Mouse (Mus musculus) retina, embryonic 14.5 days (tissue): ENCODE data around the gene Dop1b.

Source experiments
- DNase-seq: peaks from one replicate; pipeline ENCODE4 v3.0.0-alpha.2; 2015; ENCODE audit warnings: low spot score

Gene Dop1b

DNA sequence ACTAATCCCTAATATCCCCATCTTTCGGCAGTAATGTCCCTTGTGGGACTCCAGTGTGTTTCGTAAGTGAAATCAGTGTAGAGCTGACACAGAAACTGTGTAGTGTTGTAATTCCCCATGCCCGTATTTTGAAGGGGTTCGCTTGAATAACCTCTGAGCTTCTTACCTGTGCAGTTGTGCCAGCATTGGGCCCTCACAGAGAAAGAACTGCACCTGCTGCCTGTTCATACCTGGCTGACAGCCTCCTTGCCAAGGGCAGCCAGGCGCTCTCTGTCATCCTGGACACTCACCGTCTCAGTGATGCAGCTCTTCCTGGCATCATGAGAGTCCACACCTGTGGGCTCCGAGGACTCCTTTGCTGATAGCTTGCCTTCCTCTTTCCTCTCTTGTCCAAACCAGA, 1.3 kb downstream of the Dop1b start:
- DNase-seq: no peak

DNA sequence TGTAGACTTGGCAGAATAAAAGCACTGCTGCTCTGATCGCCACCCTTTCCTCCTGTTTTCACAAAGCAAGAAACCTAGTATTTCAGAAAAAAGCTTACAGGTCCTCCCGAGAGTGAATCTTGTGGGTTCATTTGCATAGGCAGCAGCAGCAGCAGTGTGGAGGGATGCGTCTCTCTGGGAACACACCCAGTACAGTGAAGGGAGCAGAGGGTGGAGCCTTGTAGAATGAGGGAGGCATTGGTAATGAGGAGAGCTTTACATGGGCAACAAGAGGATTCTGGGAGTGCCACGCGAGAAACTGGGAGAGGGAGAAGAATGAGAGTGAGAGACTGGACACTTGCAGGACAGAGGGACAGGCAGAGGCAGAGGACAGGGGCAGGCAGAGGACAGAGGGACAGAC, 2.7 kb downstream of the Dop1b start:
- DNase-seq: no peak

DNA sequence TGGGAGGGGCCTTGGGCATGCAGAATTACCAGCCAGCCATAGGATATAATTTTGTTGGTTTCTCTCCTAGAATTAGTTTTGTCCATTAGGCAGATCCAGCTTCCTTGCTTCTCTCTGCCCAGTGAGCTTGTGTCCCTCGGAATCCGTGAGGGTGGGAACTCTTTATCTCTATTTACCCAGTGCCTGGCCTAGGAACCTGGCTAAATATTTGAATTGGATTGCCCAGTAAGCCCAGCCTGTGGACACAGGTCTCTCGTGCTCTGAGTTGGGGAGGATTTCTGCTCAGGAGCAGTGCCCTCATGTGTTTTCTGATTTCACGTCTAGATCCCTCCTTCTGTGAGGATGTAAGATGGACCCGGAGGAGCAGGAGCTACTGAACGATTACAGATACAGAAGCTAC, 4.1 kb downstream of the Dop1b start:
- DNase-seq: no peak

DNA sequence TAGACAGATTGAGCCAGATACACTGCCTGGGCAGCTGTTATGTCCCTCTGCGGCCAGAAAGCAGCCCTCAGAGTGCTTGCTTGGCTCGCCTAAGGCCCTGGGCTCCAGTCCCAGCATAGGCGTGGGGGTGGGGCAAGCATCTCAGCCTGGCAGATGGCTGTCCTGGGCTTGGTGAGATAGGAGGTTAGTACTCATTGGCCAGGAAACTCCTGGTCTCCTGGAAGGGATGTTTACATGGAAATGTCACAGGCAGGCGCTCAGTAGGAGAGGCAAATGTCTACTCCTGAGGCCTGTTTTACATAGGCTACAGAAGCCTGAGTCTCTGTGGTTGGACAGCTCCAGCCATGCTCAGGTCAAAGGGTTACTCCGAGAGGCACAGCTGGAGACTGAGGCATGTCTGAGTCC, 5.6 kb downstream of the Dop1b start:
- peak; percentile 66 for DNase-seq

DNA sequence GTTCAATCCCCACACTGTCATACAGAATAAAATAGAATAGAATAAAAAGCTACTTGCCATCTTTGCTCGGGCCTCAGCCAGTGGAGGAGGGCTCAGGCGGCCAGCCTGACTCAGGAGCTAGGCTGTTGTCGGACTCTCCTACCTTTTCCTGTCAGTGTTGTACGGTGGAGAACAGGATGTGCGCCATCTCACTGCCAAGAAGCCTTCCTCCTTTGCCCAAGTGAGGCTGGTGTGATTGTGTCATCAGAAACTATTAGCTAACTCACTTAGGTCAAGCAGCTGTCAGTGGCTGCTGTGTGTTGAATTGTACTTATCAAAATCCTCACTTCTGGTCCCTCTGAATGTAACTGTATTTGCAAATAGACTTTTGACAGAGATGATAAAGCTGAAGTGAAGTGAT, 10.1 kb downstream of the Dop1b start:
- no peak for DNase-seq

DNA sequence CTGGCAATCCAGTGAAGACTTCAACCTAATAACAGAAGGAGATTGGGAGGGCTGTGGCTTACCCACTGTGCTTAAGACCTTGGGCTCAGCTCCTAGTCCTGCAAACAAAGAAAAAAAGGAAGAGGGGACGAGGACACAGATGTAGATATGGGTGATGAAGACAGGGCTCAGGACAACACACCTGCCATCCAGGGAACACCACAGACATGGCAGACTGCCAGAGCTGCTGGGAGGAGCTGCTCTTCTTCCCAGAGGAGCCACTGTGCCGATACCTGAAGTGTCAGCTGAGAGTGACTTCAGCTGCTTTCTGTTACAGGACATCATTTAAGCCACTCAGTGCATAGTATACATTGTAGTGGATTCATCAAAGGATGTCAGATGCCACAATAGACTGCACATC, 10.8 kb downstream of the Dop1b start:
- no peak for DNase-seq

DNA sequence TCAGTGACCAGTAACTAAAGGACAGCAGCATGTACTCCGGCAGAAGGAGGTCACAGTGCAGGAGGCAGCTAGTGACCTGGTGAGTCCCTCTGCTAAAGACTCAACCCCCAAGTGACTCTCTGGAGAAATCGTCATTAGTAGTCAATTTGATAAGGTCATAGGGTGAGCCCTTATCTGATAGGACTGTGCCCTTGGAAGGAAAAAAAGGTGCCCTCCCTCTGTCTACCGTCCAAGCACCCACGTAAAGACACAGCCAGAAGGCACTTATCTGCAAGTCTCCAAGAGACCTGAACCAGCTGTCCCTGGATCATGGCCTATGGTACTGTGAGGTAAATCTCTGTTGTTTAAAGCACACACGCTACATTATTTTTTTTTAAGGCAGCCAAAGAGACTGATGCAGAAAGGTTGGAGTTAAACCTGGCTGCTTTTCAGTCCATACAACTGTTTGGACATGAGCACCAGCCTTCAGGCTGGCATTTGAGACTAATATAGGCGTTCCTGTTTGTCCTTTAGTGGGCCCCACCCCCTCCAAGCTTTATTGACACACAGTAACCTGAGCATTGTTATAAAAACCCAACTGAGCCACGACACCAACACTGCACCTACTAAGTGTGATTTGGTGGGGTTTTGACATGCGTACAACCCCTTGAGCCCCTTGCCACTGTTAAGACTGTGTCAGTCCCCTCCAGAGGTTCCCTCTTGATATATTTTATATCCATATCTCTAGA, 13.9 kb downstream of the Dop1b start:
- DNase-seq: no peak

DNA sequence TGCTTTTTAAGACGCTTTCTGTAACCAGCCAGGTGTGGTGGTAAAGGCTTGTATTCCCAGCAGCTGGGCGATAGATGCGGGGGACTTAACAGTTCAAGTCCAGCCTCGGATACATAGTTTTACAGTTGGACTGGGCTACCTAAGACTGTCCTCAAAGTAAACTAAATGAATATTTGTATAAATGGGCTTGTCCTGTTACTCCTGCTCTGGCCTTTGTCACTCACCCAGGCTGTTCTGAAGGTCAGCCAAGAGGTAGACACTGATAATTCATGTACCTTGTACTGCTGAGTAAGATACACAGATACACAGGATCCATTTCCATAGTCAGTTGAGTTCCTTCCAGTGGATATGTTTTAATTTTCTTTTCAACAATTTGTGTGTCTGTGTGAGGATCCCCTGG, 14.5 kb downstream of the Dop1b start:
- no peak for DNase-seq

DNA sequence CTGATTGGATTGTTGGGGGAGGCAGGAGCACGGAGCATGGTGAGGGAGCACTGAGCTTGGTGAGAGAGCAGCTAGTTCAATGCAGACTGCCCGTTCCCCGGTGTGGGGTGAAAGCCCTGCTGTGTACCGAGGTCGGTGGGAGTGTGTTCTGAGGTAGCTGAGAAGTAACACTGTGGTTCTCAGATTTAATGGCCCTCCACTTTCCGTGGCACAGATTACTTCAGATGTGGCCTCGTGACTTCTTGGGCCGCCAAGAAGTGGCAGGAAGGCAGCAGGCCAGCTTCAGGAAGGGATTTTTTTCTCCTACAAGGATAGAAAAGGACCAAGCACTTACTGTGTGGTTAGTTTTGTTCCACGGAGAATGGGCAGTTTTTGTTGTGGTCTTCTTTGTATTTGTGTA, 17.0 kb downstream of the Dop1b start:
- no peak for DNase-seq

DNA sequence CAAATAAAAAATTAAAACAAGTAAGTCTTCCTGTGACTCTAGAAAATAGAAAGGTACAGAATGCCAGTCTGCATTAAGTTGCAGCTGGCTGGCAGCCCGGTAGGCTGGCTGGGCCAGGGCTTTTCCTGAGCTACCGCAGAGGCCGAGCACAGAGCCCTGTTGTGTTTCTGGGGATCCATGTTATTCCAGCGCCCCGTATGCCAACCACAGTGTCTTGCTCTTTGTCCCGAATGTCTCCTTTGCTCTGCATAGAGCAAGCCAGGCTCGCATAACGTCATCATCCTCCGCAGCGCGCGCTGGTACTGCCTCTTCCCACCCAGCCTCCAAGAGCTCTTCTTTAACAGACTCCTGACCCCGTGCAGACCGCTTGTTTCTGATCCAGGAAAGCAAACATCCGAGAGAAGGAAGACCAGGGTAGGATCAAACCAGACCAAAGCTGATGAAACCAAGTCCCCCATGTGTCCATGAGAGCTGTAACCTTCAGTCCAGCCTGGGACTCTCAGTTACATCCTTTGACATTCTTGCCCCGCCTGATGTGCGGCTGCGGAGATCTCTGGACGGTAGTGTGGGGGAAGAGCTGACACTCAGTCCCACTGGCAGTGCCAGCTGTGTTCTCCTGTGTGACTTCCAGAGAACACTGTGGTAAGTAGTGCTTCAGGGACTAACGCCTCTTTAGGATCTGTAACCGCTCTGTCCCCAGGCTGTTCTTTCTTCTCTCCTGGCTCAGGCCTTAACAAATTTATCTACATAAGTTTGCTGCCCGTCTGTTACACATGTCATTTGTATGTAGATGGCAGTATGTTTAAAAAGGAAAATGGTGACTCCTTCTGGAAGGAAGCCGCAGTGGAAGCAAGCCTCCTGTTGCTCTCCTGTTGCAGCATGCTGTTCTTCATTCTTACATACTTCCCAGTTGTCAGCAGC, 18.4 kb downstream of the Dop1b start:
- DNase-seq: no peak

DNA sequence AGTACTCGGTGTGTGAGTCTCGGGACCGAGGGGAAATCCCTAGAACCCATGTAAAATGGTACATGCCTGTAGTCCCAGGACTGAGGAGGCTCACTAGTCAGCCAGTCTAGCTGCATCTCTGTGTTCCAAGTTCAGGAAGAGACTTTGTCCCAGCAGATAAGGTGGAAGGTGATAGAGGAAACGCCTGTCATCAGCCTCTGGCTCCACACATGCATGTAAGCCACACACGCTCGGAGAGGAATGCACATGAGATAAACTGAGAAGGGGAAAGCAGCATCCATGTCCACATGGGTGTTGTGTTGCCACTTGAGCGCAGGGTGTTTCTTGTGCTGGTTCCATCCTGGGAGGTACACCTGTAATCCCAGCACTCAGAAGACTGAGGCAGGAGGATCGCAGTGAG, 19.6 kb downstream of the Dop1b start:
- no peak for DNase-seq

DNA sequence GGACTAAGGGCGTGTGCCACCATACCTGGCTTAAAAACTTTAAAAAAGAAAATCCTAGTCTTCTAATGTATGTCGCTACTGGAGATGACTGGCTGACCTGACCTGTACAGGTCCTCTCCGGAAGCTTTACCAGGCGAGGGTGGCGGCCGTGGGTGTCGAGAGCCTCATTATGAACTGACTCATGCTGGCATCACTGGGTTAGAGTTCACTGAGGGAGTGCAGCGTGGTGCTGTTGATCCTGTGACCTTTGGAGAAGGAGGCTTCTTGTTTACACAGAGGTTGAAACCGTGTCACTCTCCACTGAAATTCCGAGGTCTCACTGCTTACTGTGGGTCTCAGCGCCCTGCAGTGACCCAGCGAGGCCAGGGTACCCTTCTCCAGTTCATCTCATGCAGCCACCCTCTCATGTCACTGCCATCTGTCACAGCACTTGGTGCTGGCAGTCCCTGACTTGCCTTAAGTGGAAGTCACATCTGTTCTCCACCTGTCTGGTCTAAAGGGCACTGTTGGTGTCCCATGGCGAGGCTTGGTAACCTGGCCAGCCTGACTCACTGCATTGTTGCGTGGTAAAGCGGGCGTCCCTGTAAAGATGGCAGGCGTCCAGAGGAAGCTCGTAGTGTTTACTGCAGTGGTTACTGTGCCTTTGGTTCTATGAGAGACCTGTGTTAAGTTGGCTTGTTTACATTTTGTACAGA, 21.3 kb downstream of the Dop1b start:
- no peak for DNase-seq

DNA sequence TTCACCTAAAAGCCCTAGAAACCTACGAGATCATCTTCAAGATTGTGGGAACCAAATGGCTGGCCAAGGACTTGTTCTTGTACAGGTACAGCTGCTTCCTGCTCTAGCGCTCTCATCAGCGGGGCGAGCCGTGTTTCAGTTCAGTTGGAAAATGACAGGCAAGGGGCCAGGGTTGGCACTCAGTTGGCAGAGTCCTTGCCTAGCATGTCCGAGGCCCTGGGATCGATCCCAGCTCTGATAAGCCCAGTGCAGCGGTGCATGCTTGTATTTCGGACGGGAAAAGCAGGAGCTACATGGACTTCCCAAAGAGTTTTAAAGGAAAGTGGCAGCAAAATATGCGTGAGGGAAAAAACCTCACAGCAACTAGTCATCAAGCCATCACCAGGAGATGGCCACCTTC, 27.5 kb downstream of the Dop1b start:
- no peak for DNase-seq

DNA sequence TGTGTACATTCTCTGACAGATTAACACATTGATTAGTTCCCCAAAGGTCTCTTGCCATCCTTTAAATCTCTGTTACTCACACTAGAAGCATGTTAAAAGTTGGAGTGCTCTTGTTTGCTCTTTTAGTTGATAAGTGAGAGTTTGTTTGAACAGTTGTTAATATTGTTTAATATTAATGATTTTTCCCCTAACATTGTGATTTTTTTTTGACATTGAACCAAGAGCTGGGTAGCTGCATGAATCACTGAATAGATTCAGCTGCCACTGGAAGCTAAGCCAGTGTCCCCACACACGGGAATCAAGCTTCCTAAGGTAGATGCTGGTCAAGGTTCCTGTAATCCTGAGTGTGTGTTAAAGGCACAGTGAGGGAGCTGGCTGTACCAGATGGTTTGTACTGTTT, 31.2 kb downstream of the Dop1b start:
- no peak for DNase-seq

DNA sequence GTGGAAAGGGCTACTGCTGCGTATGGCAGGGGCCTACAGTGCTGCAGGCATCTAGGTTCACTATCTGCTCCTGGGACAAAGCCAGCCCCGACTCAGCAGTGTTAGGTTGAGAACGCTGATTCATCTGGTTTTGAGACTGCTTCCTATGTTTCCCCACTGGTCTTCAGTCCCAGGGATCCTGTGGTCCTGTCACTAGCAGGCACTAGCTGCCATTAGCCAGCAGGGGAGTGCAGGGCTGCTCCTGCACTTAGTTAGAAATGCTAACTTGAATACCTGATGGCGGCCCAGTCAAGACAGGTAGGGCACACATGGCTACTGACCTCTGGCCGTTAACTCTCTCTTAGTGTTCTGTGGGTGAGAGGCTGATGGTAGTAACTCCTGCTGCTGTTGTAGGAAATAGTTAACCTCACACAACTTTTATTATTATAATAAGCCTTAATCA, 32.4 kb downstream of the Dop1b start:
- DNase-seq: no peak

DNA sequence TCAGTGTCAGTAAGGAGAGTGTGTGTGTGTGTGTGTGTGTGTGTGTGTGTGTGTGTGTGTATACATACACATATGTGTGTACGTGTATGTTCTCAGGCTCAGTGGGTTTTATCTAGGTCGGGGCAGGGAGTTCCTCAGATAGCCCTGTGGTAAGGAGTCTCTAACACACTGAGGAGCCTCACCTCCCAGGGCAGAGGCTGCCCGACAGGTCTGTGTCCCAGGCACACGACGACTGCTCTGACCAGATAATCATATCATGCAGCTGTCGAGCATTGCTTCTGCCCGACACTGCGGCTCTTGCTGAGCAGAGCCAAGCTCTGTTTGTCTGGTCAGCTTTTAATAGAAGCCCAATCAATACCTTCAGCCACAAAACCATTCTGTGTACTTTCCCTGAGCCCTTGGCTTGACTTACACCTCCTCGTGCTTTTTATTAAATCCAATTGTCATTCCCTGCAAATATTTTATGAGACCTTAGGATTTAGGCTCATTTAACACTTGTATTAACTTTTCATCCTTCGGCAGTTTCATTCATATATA, 33.2 kb downstream of the Dop1b start:
- no peak for DNase-seq

DNA sequence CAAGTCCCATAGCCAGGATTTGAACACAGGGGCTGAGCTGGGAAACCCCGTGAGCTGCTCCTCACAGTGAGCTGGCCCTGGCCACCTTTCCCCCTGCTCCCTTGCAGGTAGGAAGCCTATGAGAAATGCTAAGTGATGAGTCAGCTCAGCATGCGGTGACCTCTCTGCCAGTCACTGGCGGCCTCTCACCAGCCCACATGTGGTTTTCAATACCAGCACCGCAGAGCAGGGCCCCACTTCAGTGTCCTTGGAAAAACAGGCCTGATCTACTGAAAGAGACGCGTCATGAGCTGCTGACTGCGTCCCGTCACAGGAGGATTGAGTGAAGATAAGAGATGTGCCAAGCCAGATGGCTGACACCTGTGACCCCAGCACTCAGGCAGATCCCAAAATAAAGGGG, 34.7 kb downstream of the Dop1b start:
- no peak for DNase-seq

DNA sequence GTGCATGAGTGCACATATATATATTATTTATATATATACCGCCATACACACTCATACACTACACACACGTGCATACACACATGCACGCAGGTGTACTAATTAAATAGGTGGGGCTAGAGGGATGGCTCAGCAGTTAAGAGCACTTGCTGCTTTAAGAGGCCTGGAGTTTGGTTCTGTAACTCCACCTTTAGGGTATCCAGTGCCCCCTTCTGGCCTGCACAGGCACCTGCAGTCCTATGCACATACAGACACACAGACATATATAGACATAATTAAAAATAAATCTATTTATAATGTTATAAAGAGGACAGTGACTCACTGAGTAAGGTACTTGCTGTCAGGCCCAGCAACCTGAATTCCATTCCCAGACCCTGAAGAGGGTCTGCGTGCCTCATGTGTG, 35.3 kb downstream of the Dop1b start:
- DNase-seq: no peak

DNA sequence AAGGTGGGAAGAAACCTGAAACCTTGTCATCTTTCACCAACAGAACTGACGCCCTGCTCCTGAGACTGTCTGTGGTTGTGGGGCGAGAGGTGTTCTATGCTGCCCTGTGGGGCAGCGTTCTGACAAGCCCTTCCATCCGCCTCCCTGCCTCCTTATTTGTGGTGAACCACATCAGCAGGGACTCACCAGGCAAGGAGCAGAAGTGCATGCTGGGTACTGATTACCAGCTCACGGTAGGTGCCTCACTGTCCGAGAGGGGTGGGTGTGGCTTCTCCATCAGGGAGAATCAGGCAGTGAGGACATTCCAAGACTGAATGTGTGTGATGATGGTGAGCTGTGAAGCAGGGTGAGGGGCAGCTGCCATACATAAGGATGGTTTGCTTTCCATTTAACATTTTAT, 35.7 kb downstream of the Dop1b start:
- DNase-seq: no peak

DNA sequence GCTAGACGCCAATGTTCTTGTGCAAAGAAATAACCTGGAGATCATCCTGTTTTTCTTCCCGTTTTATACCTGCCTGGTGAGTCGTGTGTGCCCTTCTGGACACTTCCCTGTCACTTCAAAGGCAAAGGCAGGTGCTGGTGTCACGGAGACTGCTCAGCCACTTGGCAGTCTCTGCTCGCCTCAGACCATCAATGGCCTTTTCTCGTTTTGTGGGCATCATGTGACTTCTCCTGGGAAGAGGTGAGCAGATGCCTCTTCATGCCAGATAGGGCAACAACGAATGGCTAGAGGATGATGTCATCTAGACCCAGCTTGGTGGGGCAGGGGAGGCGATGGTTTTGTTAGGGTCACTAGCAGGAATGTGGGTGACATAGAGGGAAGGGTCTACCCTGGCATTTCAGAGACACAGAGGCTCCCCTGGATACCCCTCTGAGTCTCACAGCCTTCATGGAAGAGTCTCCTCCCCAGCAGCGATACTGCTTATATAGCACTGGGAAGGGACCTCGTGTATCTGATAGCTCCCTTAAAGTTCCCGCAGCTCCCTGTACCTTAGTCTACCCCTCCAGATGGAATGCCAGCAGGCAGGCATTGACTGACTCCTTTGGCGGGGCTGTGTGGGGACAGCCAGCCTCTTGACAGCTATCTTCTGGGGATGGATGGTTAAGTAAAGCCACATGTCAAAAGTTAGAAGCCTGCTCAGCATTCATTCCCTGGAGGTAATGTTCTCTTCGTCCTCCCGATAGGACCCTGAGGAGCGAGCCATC, 37.6 kb downstream of the Dop1b start:
- no peak for DNase-seq

DNA sequence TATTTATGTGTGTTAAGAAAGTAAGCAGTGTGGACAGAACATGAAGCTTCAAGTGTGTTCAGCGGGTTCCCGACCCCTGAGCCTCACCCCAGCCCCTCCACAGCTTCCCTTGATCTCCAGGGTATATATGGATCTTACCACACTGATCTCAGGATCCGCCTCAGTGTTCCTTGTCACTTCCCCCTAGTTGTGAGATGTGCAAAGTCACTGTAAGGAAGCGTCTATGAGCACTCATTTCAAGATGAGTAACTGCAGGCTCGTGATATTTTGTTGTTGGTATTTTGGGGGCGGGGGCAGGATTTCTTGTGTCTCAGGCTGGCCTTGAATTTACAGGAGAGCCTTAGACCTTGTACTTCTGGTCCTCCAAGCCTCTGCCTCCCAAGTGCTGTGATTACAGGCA, 38.8 kb downstream of the Dop1b start:
- no peak for DNase-seq

DNA sequence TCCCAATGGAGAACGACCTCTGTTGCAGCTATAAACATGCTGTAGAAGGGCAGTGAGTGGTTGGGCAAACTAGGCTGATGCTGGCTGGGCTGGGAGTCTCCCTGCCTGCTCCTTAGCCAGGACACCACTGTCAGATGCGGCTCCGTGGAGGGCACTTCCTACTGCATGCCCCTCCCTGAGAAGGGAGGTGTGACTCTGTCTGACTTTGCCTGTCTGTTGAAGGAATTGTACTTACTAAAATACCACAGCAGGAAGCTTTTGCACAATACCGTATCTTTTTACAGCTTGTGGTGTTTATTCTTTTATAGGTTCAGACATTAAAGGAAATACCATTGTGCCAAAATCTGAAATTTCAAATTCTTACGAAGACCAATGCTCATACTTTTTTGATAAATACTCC, 40.1 kb downstream of the Dop1b start:
- DNase-seq: no peak
